ENCODE assay signal across 8 mouse cellular contexts in the genomic region with DNA sequence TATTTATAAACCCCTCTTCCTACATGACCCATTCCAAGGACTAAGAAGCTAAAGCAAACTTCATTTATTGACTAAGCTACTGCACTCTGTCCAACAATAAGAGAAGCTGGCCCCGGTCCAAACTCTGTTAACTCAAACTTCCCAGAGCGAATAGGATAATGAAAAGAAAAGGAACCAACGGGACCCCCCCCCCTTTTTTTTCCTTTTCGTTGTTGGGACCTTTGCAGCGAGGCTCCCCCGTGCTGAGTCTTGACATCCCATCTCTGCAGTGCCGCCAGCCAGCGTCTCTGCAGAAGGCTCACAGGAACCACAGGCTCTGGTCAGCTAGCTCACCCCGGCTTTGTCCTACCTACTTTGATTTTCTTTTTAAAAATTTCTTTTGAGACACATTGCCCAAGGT. TPM values are rescaled to one million over a fixed set of nuclear protein-coding genes. Genes with fewer than 3 reads are reported as not detected.
DNase-seq lines count a peak whose midpoint lies in the region; ATAC-seq and TF ChIP-seq lines count a peak whose summit lies in the region.

No protein-coding gene starts in this region.

- 41% methylated on average over 9 of the region's 9 CpGs for WGBS in kidney, embryonic 15.5 days
- WGBS in midbrain, embryonic 12.5 days, result 21% methylated on average over 9 of the region's 9 CpGs

- TF ChIP-seq CTCF in left cerebral cortex, adult 2 months (IDR thresholded peaks at IDR 0.05), result no peak

- peaks cover 10% of the 10 kb centered on the region; the same call in 1 of the 2 replicates for H3K36me3 ChIP-seq in kidney, embryonic 15.5 days
- peaks cover 7% of the 10 kb centered on the region; the same call in 1 of the 2 replicates for H3K36me3 ChIP-seq in midbrain, embryonic 12.5 days

- peaks cover 54% of the 10 kb centered on the region for H3K4me1 ChIP-seq in kidney, embryonic 15.5 days
- H3K4me1 ChIP-seq in midbrain, embryonic 12.5 days, result peaks cover 48% of the 10 kb centered on the region

- no peaks in the 10 kb centered on the region for H3K9me3 ChIP-seq in kidney, embryonic 15.5 days (replicated peaks)
- no peaks in the 10 kb centered on the region for H3K9me3 ChIP-seq in midbrain, embryonic 12.5 days

- no peak overlapping the region for H3K9ac ChIP-seq in kidney, embryonic 15.5 days
- H3K9ac ChIP-seq in midbrain, embryonic 12.5 days (replicated peaks), result no peak overlapping the region

- DNase-seq in left cerebral cortex, adult 2 months (ENCODE audit: extremely low spot score in 1 of 2, low spot score in 2 of 2), result no peak
- no peak for DNase-seq in left cerebral cortex, postnatal 25 days (ENCODE audit: low spot score in 2 of 2)
- DNase-seq in adrenal gland, postnatal 36 days, result peak; percentile 64 to 67
- peak; percentile 31 to 68 for DNase-seq in gastrocnemius, postnatal 4 days (ENCODE audit: low spot score in 2 of 2)
- no peak for DNase-seq in spleen, postnatal 14 days (ENCODE audit: low spot score in 2 of 2)
- DNase-seq in thymus, postnatal 0 days (ENCODE audit: low spot score), result no peak

- no peak for ATAC-seq in kidney, embryonic 15.5 days (replicated peaks; ENCODE audit: low FRiP score)
- no peak for ATAC-seq in midbrain, embryonic 12.5 days (ENCODE audit: low FRiP score, low read depth)

- H3K4me2 ChIP-seq in kidney, embryonic 15.5 days, result peak overlapping the region; percentile 76
- peak overlapping the region; percentile 76 for H3K4me2 ChIP-seq in midbrain, embryonic 12.5 days (replicated peaks)

- H3K4me3 ChIP-seq in left cerebral cortex, adult 2 months, result peak overlapping the region; percentile 96; the same call in 1 of the 2 replicates
- no peak overlapping the region for H3K4me3 ChIP-seq in kidney, embryonic 15.5 days (replicated peaks)
- H3K4me3 ChIP-seq in midbrain, embryonic 12.5 days, result no peak overlapping the region

- peak overlapping the region; percentile 84; the same call in 1 of the 2 replicates for H3K27ac ChIP-seq in left cerebral cortex, adult 2 months
- H3K27ac ChIP-seq in kidney, embryonic 15.5 days, result peak overlapping the region; percentile 61; the same call in 1 of the 2 replicates
- H3K27ac ChIP-seq in midbrain, embryonic 12.5 days (replicated peaks), result no peak overlapping the region

- intact Hi-C loops in left cerebral cortex, adult 2 months (cut with DNase I), result no loop called here
- intact Hi-C loops in left cerebral cortex, postnatal 25 days (cut with DNase I), result no loop called here

- no peaks in the 10 kb centered on the region for H3K27me3 ChIP-seq in kidney, embryonic 15.5 days
- no peaks in the 10 kb centered on the region; the same call in 1 of the 2 replicates for H3K27me3 ChIP-seq in midbrain, embryonic 12.5 days

RNA-seq across cellular contexts. Expression of gene Sik3, which starts 3.2 kb away (rescaled TPM):
- total RNA-seq in left cerebral cortex, adult 2 months (2021), result 100 to 1,000 TPM; 122 to 127 TPM
- 100 to 1,000 TPM; 114 to 121 TPM for total RNA-seq in left cerebral cortex, postnatal 25 days (2021)
- total RNA-seq in adrenal gland, postnatal 36 days (2021), result 10 to 100 TPM; 55.1 to 60.0 TPM
- total RNA-seq in gastrocnemius, postnatal 4 days (2021), result 10 to 100 TPM; 62.9 to 70.1 TPM
- 9.9 and 10.2 TPM in 2 replicates for polyA plus RNA-seq in kidney, embryonic 15.5 days (2015; fragmentation: Nextera tagmentation; extraction: Ambion mirVana)
- polyA plus RNA-seq in midbrain, embryonic 12.5 days (2016; fragmentation: Nextera tagmentation; extraction: Ambion mirVana), result 11.8 and 12.6 TPM in 2 replicates
- polyA plus RNA-seq in thymus, postnatal 0 days (2015; fragmentation: Nextera tagmentation; extraction: Ambion mirVana), result 6.3 and 9.4 TPM in 2 replicates

RNA-seq across cellular contexts. Expression of gene Pafah1b2, which starts 3.3 kb away (rescaled TPM):
- 100 to 1,000 TPM; 193 to 215 TPM for total RNA-seq in left cerebral cortex, adult 2 months (2021)
- 100 to 1,000 TPM; 203 to 206 TPM for total RNA-seq in left cerebral cortex, postnatal 25 days (2021)
- total RNA-seq in adrenal gland, postnatal 36 days (2021), result 100 to 1,000 TPM; 148 to 173 TPM
- 100 to 1,000 TPM; 104 to 110 TPM for total RNA-seq in gastrocnemius, postnatal 4 days (2021)
- 162 and 170 TPM in 2 replicates for polyA plus RNA-seq in kidney, embryonic 15.5 days (2015; fragmentation: Nextera tagmentation; extraction: Ambion mirVana)
- polyA plus RNA-seq in midbrain, embryonic 12.5 days (2016; fragmentation: Nextera tagmentation; extraction: Ambion mirVana), result 291 and 326 TPM in 2 replicates
- polyA plus RNA-seq in thymus, postnatal 0 days (2015; fragmentation: Nextera tagmentation; extraction: Ambion mirVana), result 110 TPM in 2 replicates

Comparison
In these comparisons a context has a peak if more than half of its experiments do, and no peak if none do; other contexts are left out.
1. DNase-seq: peak in adrenal gland, postnatal 36 days (2 of 2) and gastrocnemius, postnatal 4 days (2 of 2); none in left cerebral cortex, adult 2 months (0 of 2), left cerebral cortex, postnatal 25 days (0 of 2), spleen, postnatal 14 days (0 of 2) and thymus, postnatal 0 days (single experiment).